Mouse (Mus musculus): ENCODE measurements at regions not wholly inside any gene's neighbourhood (a gene's known extent, or its start where the extent isn't known, plus 50 kb on each side); places are given as distances from the start of the nearest gene placed in this dataset.
A peak's percentile ranks its signal among the peaks of the same experiment; 100 is the strongest.

GRCm38 (mm10) chr13:51899319-51900042, 53.0 kb downstream of the Gadd45g start:
- DNase-seq (ENCODE audit: low spot score) = no peak

DNA sequence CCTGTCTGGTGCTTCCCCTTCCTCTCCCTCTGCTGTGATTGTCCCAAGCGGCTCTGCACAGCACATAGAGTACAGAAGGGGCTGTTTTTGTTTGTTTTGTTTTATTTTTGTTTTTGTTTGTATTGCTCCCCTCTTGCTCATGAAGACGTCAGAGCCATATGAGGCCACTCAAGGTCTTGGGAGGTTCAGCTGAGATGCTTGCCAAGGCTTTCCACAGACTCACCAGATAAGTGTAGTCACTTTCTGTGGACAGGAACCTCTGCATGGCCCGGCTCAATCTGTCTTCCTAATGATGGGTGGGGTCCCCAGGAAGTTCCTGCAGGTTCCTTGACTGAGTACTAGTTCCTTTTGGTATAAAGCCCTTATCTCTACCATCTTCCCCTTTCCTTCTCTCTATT, 53.6 kb downstream of the Gadd45g start:
- DNase-seq (ENCODE audit: low spot score) = no peak

DNA sequence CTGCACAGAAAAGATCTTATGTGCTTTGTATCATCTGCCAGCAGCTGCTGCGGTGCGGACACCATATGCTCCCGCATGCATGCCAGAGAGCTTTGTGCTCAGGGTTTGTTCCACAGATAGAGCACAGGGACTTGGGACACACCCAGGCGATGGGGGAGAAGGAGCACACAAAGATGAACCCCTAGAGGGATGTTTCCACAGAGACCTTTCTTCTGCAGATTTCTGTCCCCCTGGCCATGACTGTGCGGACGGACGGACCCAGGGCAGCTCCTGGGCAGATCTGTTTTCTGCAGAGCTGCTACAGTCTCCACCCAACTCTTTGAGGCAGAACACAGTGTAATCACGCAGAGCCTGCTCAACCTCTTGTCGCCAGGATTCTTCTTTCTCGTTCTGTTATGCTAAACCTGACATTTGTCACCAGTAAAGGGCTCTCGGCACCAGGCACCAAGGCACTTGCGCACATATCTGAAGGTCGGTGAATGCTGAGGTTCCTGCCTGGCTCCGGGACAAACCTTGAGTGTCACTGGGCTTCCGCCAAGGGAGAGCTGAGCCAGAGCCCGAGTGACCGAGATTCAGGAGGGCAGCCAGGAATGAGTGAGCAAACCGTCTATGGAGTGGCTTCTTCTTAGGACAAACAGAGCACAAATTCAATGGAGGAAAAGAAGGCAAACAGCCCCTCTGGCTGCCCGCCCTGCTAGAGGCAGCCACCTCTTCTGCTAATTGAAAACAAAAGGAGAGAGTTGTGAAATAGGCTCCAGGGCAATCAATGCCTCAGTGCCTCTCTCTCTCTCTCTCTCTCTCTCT, 56.2 kb downstream of the Gadd45g start:
- no peak for DNase-seq (ENCODE audit: low spot score)

- no peak for DNase-seq (ENCODE audit: low spot score)
Observed at GRCm38 (mm10) chr13:51903324-51903939, 57.0 kb downstream of the Gadd45g start.

DNA sequence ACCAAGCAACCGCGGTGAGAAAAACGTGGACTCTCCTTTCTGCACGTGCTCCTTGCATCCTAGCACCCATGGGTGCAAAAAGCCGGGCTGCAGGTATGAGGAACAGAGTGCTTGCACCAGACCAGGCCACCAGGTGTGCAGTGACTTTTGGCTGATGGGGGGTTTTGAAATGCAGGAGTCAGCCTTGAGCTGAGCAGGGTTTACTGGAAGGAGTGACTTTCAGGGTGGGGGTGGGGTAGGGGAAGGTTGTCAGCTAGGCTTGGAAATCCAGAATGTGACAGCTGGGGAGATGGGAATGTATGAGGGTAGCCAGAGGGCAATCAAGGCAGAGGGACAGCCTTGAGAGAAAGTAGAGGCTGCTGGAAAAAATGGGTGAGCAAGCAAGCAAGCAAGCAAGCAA, 58.8 kb downstream of the Gadd45g start:
- no peak for DNase-seq (ENCODE audit: low spot score)

GRCm38 (mm10) chr13:51906103-51906502, 59.6 kb downstream of the Gadd45g start:
- no peak for DNase-seq (ENCODE audit: low spot score)

DNA sequence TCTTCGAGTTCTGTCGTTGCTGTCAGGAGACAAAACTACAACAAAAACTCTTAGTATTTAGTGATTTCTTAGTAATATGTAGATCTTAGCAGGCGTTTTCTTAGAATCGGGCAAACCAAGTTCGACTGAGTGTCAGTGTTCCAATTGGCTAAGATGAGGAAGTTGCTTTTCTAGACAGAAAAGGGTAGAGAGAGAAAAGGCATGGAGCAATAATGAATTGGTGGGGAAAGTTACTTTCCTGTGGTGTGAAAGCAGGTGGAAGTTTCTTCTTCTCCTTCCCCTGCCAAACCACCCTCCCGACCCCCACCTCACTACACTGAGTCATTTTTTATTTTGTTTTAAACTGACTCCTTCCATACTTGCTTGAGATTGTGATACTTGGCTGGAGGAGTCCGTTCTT, 62.0 kb downstream of the Gadd45g start:
- DNase-seq (ENCODE audit: low spot score) = no peak

DNA sequence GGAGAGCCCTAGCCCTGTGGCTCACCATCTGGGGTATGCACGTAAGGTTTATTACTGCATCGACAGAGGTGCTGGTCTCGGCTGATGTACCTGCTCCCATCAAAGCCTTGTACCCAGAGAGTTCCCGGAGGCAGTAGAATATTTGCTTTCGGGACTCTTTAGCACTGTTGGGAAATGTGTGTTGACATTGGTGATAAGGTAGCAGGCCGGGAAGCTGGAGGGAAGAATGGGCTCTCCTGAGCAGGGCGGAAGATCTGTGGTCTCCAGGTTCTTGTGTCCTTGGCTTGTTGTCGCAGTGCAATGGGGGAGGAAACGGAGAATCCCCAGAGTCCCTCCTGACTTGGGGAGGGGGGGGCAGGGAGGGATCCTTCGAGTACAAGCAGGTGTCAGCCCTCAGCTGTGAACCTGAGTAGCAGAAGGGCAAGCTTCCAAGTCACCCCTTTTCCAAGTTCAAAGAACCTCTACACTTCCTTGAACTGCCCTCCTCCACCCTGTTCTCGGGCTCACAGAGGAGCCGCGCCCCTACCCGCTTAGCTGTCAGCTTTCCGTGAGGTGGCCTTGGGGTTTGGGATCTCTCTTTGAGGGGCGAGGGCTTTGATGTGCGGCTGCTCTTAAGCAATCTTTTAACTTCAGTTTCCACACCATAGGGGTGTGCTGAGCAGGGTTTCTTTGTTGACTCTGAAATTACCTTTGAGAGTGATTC, 65.0 kb downstream of the Gadd45g start:
- peak; percentile 12 for DNase-seq (ENCODE audit: low spot score)

- no peak for DNase-seq (ENCODE audit: low spot score)
Observed at GRCm38 (mm10) chr13:51912477-51912876, 66.0 kb downstream of the Gadd45g start.

GRCm38 (mm10) chr13:51912994-51913393, 66.5 kb downstream of the Gadd45g start:
- DNase-seq (ENCODE audit: low spot score) = no peak

GRCm38 (mm10) chr13:51916666-51917240, 70.3 kb downstream of the Gadd45g start:
- DNase-seq (ENCODE audit: low spot score) = no peak

DNA sequence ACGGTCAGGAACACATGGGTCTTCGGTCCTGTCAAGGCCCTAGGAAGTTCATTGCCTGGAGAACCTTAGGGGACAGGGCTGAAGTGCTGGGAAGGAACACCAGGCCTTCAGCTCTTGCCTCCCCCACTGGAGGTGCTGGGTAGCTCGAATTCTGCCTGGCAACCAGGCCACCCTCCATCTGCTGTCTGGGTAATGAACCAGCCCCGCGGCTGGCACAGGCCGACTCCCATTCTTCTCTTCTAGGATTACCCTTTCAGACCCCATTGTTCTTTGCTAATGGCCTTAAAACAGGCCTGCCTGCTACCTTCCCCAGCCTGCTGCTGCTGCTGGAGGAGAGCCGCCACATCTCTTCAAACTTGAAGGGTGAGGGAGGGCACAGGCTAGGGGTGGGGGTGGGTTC, 71.2 kb downstream of the Gadd45g start:
- DNase-seq (ENCODE audit: low spot score) = no peak

DNA sequence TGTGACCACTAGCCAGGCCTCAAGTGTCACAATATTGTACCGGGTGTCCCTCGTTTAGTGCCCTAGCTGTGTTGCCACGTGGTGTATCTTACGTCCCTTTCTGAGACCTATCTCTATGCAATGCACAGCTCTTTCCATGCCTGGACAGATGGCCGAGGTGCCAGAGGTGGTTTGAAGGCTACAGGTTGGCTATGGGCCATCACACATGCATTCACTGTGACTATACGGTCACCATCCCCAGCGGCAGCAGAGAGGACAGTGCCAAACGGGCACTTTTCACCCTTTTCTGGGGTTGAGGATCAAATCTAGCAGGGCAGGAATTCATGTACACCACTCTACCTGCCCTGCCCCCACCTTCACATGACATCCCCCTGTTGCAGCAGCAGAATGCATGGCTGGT, 71.6 kb downstream of the Gadd45g start:
- no peak for DNase-seq (ENCODE audit: low spot score)

GRCm38 (mm10) chr13:51918781-51919170, 72.3 kb downstream of the Gadd45g start:
- no peak for DNase-seq (ENCODE audit: low spot score)

DNA sequence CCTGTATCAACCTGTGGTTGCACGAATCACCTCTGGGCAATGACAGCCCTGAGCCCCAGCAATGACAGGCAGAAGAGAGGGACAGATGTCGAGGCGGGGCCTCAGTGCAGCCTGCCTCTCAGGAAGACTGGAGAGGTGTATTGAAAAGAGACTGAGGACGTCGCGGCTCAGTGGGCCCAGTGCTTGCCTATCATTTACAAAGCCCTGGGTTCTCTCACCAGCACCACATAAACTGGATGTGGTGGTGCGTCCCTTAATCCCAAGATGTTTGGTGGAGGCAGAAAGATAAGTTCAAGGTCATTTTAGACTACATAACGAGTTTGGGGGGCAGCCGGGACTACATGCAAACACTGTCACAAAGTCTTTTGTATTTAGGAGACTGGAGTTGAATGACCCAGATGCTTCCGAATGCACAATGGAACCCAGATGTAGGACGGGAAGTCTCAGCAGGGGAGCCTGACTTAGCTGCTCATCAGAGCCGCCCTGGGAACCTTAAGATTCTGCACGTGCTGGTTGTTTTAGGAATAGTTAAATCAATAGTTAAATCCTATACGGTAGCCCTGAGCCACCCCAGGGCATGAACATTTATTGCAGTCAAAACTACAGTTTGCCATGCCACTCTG, 72.8 kb downstream of the Gadd45g start:
- no peak for DNase-seq (ENCODE audit: low spot score)

DNA sequence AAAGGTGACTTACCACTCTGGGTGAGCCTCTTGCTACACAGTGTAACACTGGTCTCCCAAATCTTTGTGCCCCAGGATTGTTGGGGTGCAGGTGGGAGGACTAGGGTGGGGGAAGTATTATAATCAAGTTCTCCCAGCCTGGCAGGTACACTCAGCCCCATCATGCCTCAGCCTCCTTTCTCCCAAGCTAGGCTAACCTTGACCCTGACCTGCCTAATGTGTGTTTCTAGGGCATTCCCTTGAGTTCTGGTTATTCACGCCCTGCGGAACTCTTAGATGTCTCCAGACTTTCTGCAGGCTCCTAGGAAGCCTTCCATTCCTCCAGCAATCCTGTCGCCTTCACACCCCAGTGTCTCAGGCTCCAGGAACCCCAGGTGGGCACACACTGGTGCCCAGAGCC, 73.5 kb downstream of the Gadd45g start:
- DNase-seq (ENCODE audit: low spot score) = no peak

- no peak for DNase-seq (ENCODE audit: low spot score)
Observed at GRCm38 (mm10) chr13:51920511-51921351, 74.3 kb downstream of the Gadd45g start.

GRCm38 (mm10) chr13:51921550-51921949, 75.1 kb downstream of the Gadd45g start:
- DNase-seq (ENCODE audit: low spot score) = no peak

- no peak for DNase-seq (ENCODE audit: low spot score)
Observed at GRCm38 (mm10) chr13:51926764-51927163, 80.3 kb downstream of the Gadd45g start.

GRCm38 (mm10) chr13:51929730-51930129, 83.3 kb downstream of the Gadd45g start:
- DNase-seq (ENCODE audit: low spot score) = no peak

- DNase-seq (ENCODE audit: low spot score) = no peak
Observed at GRCm38 (mm10) chr13:51930301-51930747, 83.8 kb downstream of the Gadd45g start.

Measured in T-cell, adult 2 months (primary cell).